Mouse (Mus musculus) gastrocnemius, adult 8-10 months (tissue): Measurements from ENCODE around the gene Grid1. TPM values are rescaled to one million over a fixed set of nuclear protein-coding genes. Genes with fewer than 3 reads are reported as not detected.

Experiments used
- DNase-seq, 2 experiments: peaks; one replicate each; pipeline ENCODE4 v3.0.0; 2022; ENCODE audit warnings: low spot score in 2 of 2
- total RNA-seq, 4 experiments: library from RNA; stranded (reverse); gene quantifications; 2 replicates each; pipeline ENCODE4 v1.2.4; 2022

The Grid1 gene
- total RNA-seq, 4 experiments from 2014 or later: not detected

DNA sequence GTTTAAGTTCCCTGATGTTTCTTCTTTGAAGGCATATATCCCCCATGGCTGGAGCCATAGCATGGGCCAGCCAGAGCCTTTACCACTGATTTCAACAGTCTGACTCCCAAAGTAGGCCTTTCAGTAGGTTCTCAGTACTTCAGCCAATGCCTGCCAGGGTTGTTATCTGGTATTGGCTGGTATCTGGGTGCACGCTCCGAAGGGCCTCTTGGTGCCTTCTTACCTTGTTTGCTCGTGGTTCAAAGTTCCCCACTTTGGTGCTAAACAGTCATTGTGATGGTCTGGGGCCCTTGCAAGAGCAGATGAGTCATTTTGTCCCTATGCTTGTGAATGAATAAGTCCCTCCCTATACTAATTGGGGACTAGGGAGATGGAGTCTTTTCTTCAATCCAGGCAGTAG, 377.5 kb downstream of the Grid1 start:
- DNase-seq: no peak

DNA sequence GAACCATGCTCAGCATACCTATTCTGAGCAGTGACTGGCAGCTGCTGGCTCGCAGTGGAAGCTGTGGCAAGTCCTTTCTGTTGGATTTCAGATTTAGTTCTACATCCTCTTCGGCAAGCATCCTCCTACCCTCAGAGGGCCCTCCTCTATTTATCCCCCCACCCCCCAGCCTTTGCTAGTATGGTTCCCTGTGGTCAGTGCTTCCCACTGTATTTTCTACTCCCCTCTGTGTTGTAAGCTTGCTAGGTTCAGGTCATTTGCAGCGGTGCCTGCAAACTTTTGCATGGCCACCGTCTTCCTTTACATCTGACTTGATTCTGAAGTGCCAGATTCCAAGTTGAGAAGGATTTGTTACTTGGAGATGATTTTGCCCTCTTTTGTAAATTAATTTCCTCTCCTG, 378.5 kb downstream of the Grid1 start:
- DNase-seq: no peak

- no peak for DNase-seq
Observed at GRCm38 (mm10) chr14:35198899-35199298, 379.0 kb downstream of the Grid1 start.

GRCm38 (mm10) chr14:35209444-35209843, 389.5 kb downstream of the Grid1 start:
- DNase-seq: no peak

DNA sequence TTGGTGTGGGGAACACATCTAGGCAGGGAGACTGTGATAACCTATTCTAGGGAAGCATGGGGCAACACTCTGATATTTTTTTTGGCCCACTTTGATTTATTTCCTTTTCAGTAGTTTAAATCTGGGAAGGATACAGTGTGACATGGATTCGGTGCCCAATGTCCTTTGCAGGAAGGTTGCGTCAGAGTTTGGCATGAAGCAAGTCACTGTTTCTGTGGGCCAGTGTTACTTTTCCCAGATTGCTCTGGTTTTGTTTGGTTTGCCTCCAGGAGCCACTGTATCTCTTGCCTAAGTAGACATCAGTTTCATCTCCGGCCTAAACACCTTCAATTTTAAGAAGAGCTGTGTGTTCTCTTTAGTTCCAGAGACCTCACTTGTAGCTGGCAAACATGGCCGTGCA, 399.1 kb downstream of the Grid1 start:
- DNase-seq: no peak

DNA sequence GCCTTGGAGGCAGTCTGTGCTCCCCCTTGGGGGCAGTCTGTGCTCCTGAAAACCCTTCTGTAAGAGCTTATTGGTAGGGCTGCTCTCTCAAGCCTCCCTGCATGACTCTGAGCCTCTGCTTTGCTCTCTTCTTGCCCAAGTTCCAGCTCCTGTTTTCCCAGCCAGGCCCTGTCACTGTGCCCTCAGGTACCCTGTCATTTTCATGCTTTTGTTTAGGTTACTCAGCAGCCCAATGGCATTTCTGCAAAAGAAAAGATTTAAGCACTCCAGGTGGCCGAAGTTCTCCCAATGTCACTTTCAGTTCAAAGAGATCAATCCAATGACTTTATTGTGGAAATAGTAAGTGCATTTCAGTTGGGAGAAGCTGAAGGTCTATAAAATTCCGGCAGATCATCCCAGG, 402.3 kb downstream of the Grid1 start:
- DNase-seq: no peak

DNA sequence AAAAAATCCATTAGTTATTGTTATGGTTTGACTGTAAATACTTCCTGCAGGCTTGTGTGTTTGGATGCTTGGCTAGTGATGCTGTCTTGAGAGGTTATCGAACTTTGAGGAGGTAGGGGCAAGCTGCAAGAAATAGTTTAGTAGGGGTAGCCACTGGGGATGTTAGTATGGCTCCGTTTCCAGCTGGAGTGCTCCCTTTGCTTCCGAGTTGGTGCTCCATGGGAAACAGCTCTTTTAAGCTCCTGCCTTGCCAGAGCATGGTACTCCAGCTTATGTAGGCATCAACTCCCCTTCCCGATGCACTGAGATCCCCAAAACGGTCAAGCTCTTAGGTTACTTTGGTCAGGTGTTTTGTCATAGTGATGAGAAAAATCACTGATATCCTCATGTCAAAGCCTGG, 407.7 kb downstream of the Grid1 start:
- DNase-seq: no peak

GRCm38 (mm10) chr14:35231384-35231783, 411.5 kb downstream of the Grid1 start:
- no peak for DNase-seq

GRCm38 (mm10) chr14:35242882-35243281, 423.0 kb downstream of the Grid1 start:
- DNase-seq: no peak

- DNase-seq: no peak
Observed at GRCm38 (mm10) chr14:35244776-35245548, 425.1 kb downstream of the Grid1 start.

GRCm38 (mm10) chr14:35250412-35250811, 430.5 kb downstream of the Grid1 start:
- DNase-seq: no peak

DNA sequence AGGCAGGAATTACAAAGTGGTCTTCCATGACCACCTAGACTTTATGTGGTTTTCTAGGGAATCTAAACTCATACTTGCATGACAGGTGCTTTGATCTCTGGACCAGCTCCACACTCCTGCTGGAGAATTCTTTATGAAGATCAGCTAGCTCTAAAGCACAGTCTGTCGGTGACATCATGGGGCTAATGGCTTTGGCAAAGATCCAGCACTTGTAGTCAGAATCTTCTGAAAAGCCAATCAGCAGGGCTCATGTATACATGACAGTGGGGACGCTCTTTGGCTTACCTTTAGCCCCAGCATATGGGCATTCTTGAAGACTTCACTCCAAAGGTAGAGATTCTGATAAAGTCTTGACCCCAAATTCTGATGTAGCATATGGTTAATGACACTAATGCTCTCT, 434.6 kb downstream of the Grid1 start:
- DNase-seq: no peak

- DNase-seq: no peak
Observed at GRCm38 (mm10) chr14:35270260-35270659, 450.4 kb downstream of the Grid1 start.

GRCm38 (mm10) chr14:35309201-35309600, 489.3 kb downstream of the Grid1 start:
- no peak for DNase-seq

DNA sequence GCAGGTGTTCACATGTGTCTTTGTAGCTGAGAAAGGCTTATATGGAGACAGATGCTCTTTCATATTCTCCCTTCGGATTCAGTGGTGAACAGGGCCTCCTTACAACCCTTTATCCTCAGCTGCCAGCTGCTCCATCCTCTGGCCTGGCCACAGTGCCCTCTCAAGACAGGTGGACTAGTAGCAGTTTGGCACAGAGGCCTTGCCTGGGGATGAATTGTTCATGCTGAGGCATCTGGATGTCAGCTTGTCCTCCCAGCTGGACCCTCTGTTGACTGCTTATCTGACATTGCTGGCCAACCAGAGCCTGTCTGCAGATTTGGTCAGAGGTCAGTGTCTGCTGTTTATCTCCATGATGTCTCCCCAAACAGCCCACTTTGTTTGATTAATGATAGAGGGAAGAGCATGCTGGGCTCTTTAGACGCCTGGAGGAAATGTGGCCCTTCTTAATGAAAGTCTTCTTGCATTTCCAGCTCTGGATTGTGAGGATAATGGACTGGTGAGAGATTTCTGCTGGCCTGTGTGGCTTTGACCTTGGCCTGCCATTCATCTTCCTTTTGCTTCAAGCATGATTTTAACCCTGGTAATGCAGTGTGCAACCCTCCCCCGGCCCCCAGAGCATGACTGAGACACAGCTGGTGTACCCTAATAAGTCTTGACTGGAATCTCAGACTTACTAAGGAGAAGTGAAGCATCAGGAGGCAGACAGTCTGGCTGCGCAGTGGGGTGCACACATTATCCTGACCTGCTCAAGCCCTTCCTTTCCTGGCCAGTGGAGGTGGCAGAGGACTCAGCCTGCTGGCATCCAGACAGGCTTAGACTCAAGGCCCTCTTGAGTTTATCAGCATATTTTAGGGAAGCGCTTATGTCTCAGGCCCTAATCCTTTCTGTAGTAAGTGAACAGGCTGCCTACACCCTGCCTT, 493.7 kb downstream of the Grid1 start:
- DNase-seq: no peak

DNA sequence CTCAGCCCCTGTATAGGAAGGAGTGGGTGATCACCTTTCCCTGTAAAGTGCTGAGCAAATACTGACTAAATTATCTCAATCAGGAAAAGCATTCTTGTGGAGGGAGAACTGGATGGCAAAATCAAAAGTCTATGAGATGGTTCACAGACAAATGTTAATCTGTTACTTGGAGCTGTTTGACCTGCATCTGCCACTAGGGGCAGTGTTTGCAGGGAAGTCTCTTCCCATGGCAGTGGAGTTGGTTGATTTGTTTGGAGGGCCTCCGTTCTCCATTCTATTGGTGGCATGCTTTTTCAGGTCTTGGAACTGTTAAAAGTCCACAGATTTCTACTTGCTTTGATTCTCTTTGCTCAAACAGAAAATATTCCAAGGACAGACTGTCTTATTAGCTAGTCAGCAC, 506.4 kb downstream of the Grid1 start:
- DNase-seq: no peak

DNA sequence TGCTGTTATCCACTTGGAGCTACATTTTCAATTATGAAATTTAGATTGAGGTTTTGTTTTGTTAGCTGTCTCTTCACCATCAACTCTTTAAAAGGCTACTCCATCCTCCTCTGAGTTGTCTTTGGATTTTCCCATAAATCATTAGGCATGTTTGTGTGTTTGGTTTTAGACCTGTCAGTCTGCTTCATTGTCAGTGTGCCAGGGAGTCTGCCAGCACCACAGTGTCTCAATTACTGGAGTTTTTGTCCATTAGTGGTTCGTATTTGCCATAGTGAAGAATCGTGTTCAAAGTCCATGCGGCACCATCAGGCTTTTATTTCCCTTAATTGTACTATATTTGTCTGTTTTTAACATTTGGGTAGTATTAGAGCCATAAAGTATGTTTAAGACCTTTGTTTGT, 516.7 kb downstream of the Grid1 start:
- no peak for DNase-seq

GRCm38 (mm10) chr14:35356011-35356410, 536.1 kb downstream of the Grid1 start:
- DNase-seq: no peak

- no peak for DNase-seq
Observed at GRCm38 (mm10) chr14:35356480-35357085, 536.7 kb downstream of the Grid1 start.

GRCm38 (mm10) chr14:35358136-35358821, 538.4 kb downstream of the Grid1 start:
- DNase-seq: no peak

GRCm38 (mm10) chr14:35365177-35365944, 545.5 kb downstream of the Grid1 start:
- no peak for DNase-seq
